Mouse (Mus musculus) intestine, postnatal 0 days (tissue): ENCODE data around the gene Zfp688. TPM values are rescaled to one million over a fixed set of nuclear protein-coding genes. Genes with fewer than 3 reads are reported as not detected.
"Not testable (repeated sequence)": the region's sequence is repeated elsewhere in the genome, so short reads cannot be mapped to it uniquely, and the experiment has no call there.

Source experiments
- ATAC-seq: fragments of 200-750 bp; cut with Nextera tagmentation; 2 replicates; pipeline ENCODE4 v1.8.0; 2017; ENCODE audit warnings: mild to moderate bottlenecking, moderate TSS enrichment, moderate library complexity
- H3K27ac ChIP-seq: fragments of 300-500 bp; sonication (generic); 2 replicates; pipeline ENCODE4 v1.5.1; 2014; ENCODE audit warnings: mild to moderate bottlenecking, low read depth, low read length, moderate library complexity
- H3K27me3 ChIP-seq: fragments of 300-500 bp; sonication (generic); replicated peaks from 2 replicates; pipeline ENCODE4 v1.6.1; 2014; ENCODE audit warnings: low read length, mixed read lengths; ENCODE audit not compliant: control insufficient read depth, insufficient read depth
- H3K36me3 ChIP-seq: fragments of 300-500 bp; sonication (generic); 2 replicates; pipeline ENCODE4 v1.6.1; 2014; ENCODE audit warnings: mild to moderate bottlenecking, moderate library complexity; ENCODE audit not compliant: control insufficient read depth, insufficient read depth
- H3K4me1 ChIP-seq: fragments of 300-500 bp; sonication (generic); replicated peaks from 2 replicates; pipeline ENCODE4 v1.6.1; 2014; ENCODE audit warnings: antibody characterized with exemption, low read length, mixed read lengths; ENCODE audit not compliant: control insufficient read depth, insufficient read depth
- H3K4me2 ChIP-seq: fragments of 300-500 bp; sonication (generic); replicated peaks from 2 replicates; pipeline ENCODE4 v1.6.1; 2014; ENCODE audit warnings: low read depth, mild to moderate bottlenecking, moderate library complexity
- H3K4me3 ChIP-seq: fragments of 300-500 bp; sonication (generic); 2 replicates; pipeline ENCODE4 v1.5.1; 2014; ENCODE audit warnings: low read depth, low read length
- H3K9ac ChIP-seq: fragments of 300-500 bp; sonication (generic); 2 replicates; pipeline ENCODE4 v1.6.1; 2014; ENCODE audit warnings: mild to moderate bottlenecking, low read depth, low read length
- H3K9me3 ChIP-seq: fragments of 300-500 bp; sonication (generic); 2 replicates; pipeline ENCODE4 v1.6.1; 2016; ENCODE audit warnings: mixed run types; ENCODE audit not compliant: control insufficient read depth
- CTCF ChIP-seq: sonication (generic); IDR thresholded peaks from 2 replicates; pipeline ENCODE4 v1.5.1; 2016; ENCODE audit warnings: low read depth, mild to moderate bottlenecking, control low read depth, antibody characterized with exemption, moderate library complexity
- WGBS: fragments of 180-500 bp; shearing (Covaris S2); extraction: QIAGEN DNeasy Blood & Tissue Kit; methylation state at CpG from one replicate; pipeline ENCODE4 v1.1.7; 2014; 5-methylcytosine and 5-hydroxymethylcytosine counted together
- polyA plus RNA-seq: library from polyadenylated mRNA; unstranded; fragments of >200 nt; fragmentation: Nextera tagmentation; extraction: Ambion mirVana; gene quantifications from 2 replicates; pipeline ENCODE4 v1.2.1, GENCODE M21; 2015

The Zfp688 gene
- polyA plus RNA-seq, 1 experiment from 2014 or later = 18.6 TPM

DNA sequence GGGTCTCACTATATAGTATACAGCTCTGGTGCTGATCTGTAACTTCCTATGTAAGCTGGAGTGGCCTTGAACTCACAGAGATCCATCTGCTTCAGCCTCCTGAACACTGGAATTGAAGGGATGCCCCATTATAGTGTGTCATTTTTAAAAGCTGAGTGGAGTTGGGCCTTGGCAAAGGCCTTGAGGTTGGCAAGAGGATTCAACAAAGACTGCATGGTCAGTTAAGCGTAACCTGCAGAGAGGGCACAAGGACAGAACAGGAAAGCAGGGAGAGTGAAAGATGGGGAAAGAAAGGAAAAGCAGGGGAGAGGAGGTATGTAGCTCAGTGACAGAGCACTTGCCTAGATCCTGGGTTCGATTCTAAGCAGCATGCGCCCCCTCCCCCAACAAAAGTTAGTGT lies 3.4 kb upstream of the Zfp688 start:
- Histone ChIP-seq H3K9me3 (no peaks in the 10 kb centered on the region), H3K27me3 (no peaks in the 10 kb centered on the region), H3K27ac (no peak overlapping the region), H3K36me3 (no peaks in the 10 kb centered on the region), H3K4me1 (peaks cover 5% of the 10 kb centered on the region; the same call in 1 of the 2 replicates), H3K4me2 (no peak overlapping the region), H3K4me3 (no peak overlapping the region), H3K9ac (no peak overlapping the region)
- 92% methylated on average over 3 of the region's 3 CpGs for WGBS
- no peak for TF ChIP-seq CTCF
- ATAC-seq = no peak

DNA sequence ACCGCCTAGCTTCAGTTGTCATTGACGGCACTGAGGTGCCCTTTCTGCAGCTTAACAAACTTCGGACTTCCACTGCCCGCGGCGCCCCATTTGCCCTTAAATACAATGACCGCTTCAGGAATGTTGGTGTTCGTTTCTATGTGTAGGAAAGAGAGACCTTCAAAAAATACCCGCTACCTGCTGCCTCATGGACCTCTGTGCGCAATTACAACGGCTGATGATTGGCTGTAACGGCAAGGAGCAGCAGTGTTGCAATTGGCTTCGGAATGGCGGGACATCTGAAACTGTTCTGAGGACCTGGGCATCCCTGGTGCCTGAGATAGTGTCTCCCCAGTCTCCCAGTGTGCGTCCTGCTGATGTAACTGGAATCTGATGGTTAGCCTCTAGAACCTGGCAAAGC lies 379 bp upstream of the Zfp688 start:
- Histone ChIP-seq H3K9ac (no peak overlapping the region), H3K4me3 (peak overlapping the region; percentile 86), H3K36me3 (peaks cover 14% of the 10 kb centered on the region; the same call in 1 of the 2 replicates), H3K27me3 (no peaks in the 10 kb centered on the region), H3K4me2 (peak overlapping the region; percentile 81), H3K4me1 (peaks cover 5% of the 10 kb centered on the region; the same call in 1 of the 2 replicates), H3K27ac (no peak overlapping the region), H3K9me3 (no peaks in the 10 kb centered on the region)
- no peak for TF ChIP-seq CTCF
- WGBS = 2% methylated on average over 15 of the region's 15 CpGs
- peak; percentile 44 for ATAC-seq

DNA sequence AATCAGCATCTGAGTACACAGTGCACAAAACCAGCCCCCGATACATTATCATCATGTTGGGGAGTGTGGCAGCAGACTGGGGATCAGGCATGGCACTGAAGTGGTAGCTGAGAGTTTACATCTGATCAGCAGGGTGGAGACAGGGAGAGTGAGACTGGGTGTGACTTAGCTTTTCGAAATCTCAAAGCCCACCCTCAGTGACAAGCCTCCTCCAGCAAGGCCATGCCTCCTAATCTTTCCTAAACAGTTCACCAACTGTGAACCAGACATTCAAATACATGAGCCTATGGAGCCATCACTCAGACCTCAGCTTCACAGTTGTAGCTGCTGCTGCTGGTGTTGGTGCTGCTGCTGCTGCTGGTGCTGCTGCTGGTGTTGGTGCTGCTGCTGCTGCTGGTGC lies 10.4 kb downstream of the Zfp688 start:
- no peaks in the 10 kb centered on the region for H3K27me3 ChIP-seq
- no peak overlapping the region for H3K9ac ChIP-seq
- no peaks in the 10 kb centered on the region for H3K9me3 ChIP-seq
- no peaks in the 10 kb centered on the region for H3K4me1 ChIP-seq
- 72% methylated on average over 2 of the region's 2 CpGs for WGBS
- H3K4me3 ChIP-seq = no peak overlapping the region
- no peak for ATAC-seq
- no peaks in the 10 kb centered on the region for H3K36me3 ChIP-seq
- no peak overlapping the region for H3K4me2 ChIP-seq
- TF ChIP-seq CTCF = no peak
- H3K27ac ChIP-seq = no peak overlapping the region

DNA sequence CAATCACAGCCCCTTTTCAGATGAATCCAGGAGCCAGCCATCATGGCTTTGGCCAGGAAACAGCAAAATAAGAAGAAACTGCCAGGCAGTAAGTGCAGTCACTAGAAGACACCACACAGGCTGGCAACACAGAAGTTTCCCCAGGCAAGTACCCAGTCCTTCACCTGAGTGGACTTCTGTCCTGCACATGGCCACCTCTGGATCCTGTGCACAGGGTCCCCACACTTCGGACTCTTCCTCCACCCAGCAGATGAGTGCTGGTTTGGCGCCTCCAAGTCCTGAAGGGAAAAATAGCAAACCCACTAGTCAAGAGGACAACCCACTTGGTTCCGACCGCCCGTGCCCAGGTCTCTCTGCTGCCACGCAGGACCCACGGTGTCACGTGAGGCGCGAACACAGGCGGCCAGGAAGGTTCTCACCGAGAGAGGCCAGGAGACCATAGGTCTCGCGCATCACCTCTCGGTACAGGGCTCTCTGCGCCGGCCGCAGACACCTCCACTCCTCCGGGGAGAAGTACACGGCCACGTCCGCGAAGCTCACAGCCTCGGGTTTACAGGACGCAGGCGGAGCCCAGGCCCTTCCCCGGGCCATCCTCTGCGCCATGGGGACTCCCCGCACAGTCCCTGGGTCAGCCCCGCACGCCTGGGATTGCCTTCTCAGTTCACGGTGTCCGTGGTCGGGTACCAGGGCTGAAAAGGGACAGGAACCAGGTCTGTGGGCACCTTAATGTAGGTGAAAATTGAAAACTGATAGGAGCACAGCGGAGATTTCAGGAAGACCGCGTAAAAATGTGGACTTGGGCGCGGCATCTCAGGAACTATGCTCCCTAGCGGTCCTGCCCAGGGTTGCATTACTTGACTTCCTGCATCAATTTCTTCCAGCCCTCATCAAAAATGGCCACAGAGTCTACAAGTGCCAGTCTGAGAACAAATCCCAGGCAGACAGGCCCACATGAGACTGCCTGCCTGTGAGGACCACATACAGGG lies 15.6 kb downstream of the Zfp688 start, which contains the start of gene Zfp764:
Gene Zfp764 (minus strand): TSS at position 821 of the 986 bp plus-strand sequence.
- H3K9me3 ChIP-seq, H3K27me3 ChIP-seq, H3K4me1 ChIP-seq, H3K36me3 ChIP-seq: not testable (repeated sequence)
- peak; percentile 89 for TF ChIP-seq CTCF
- H3K4me2 ChIP-seq = peak within 1 kb of the TSS; percentile 75
- peak; percentile 85 for ATAC-seq
- 4% methylated on average over 40 of the region's 40 CpGs for WGBS
- H3K9ac ChIP-seq = peak within 1 kb of the TSS; percentile 74
- H3K4me3 ChIP-seq = peak within 1 kb of the TSS; percentile 52
- H3K27ac ChIP-seq = peak within 1 kb of the TSS; percentile 46; the same call in 1 of the 2 replicates

DNA sequence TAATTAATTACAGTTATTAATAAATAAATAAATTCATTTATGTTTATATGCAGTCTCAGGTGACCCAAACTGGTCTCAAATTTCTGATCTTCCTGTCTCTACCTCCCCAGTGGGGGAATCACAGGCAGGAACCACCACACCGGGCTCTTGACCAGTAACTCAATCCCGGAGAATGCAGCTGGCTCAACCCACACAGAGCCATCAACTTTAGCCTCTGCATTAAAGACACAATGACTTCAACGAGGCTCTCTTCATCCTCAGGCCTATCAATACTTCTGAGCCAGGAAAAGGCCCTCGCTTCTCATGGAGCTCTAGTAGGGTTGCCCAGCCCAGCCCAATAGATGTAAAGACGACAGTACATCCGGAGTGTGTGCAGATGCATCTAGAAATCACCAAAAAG lies 17.8 kb downstream of the Zfp688 start:
- H3K36me3 ChIP-seq, H3K4me1 ChIP-seq, H3K9ac ChIP-seq, ATAC-seq, H3K27ac ChIP-seq, H3K4me3 ChIP-seq, H3K27me3 ChIP-seq, H3K9me3 ChIP-seq, H3K4me2 ChIP-seq: not testable (repeated sequence)
- 96% methylated on average over 6 of the region's 6 CpGs for WGBS

DNA sequence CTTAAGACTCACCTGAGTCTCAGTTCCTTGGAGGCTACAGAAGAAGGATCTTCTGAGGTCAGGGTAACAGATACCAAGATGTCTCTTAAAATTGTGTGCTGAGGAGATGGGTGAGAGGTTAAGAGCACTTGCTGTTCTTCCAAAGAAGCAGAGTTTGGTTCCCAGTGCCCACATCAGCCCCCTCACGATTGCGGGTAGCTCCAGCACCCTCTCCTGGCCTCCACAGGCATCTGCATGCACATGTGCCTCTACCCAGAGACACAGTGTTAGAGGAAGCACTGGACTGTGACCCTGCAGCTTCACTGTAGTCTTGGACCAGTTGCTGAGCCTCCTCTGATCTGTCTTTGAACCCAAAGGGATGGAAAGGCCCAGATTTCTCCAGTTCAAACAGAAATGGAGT lies 18.9 kb downstream of the Zfp688 start:
- Histone ChIP-seq H3K4me3 (no peak overlapping the region), H3K9ac (no peak overlapping the region), H3K27ac (no peak overlapping the region), H3K4me1 (no peaks in the 10 kb centered on the region), H3K36me3 (no peaks in the 10 kb centered on the region; the same call in 1 of the 2 replicates), H3K9me3 (no peaks in the 10 kb centered on the region), H3K4me2 (no peak overlapping the region), H3K27me3 (no peaks in the 10 kb centered on the region)
- 45% methylated on average over 2 of the region's 2 CpGs for WGBS
- TF ChIP-seq CTCF = peak; percentile 50
- no peak for ATAC-seq
